Mouse (Mus musculus) heart, postnatal 0 days (tissue): ENCODE measurements around the gene 0610010F05Rik.

ENCODE experiments used
- CTCF ChIP-seq: IDR thresholded peaks from 2 replicates; pipeline ENCODE4 v1.5.1; 2016; ENCODE audit warnings: antibody characterized with exemption, control low read depth, low read depth
- EP300 ChIP-seq: IDR thresholded peaks from 2 replicates; pipeline ENCODE4 v1.6.1; 2016; ENCODE audit warnings: antibody characterized with exemption, low read depth

DNA sequence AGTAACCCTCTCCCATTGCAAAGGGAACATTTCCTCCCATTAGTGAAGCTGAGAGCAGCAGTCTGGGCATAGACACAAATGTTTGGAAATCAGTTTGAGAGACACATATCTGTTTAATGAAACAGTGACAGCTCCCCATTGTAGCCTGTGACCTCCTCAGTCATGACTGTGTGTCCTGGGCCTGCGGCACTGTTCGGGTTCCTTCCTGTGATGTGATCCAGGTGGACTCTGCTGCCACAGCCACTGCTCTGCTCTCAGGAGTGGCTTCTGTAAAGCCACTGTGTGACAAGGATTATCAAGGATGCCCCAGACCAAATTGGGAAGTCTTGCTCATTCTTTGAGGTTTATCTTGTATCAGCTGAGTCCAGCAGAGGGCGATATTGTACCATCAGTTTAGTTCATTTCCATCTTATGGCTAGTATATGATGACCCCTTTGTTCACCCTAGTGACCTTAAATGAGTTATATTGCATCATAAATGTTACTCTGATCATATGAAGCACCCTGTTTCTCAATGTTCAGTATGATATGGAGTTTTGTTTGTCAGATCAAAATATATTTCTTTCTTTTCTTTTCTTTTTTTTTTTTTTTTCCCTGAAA, 45.7 kb upstream of the 0610010F05Rik start:
- TF ChIP-seq EP300 = no peak
- TF ChIP-seq CTCF = peak; percentile 80
